Mouse (Mus musculus): Measurements from ENCODE around the gene Tnfaip6.
"Not testable (repeated sequence)": the region's sequence is repeated elsewhere in the genome, so short reads cannot be mapped to it uniquely, and the experiment has no call there.

Gene Tnfaip6

DNA sequence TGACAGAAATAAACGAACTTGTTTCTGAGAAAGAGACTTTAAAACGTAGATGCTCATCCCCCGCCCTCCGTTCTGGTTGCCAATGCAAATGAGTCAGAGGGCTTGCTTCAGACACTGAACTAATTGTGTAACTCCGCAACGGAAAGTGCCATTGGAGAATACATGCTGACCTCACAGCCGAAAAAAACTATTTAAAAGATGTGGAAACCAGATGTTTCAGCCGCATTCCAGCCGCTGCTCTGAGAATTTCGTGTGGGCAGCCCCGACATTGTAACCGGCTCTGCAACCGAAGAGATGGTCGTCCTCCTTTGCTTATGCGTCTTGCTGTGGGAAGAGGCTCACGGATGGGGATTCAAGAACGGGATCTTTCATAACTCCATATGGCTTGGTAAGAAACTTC lies at the start of gene Tnfaip6:
Gene Tnfaip6 (plus strand): TSS at position 128 of the 400 bp plus-strand sequence.
- no peak for DNase-seq

DNA sequence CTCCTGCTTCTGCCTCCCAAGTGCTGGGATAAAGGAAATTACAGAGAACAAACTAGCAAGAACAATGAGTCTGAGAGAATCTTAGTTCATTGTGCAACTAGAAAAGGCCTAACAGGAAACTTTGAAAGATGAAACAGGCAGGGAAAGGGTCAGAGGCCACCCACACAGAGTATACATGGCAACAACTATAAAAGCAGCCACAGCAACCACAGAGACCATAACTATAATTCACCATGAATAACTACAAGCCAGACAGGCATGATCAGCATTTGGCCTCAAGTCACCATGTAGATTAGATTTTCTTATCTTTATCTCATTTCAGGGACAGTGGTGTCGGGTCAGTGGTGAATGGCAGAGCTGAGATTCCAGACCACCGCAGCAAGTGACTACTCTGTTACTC lies 48.2 kb upstream of the Tnfaip6 start:
- no peak for DNase-seq

DNA sequence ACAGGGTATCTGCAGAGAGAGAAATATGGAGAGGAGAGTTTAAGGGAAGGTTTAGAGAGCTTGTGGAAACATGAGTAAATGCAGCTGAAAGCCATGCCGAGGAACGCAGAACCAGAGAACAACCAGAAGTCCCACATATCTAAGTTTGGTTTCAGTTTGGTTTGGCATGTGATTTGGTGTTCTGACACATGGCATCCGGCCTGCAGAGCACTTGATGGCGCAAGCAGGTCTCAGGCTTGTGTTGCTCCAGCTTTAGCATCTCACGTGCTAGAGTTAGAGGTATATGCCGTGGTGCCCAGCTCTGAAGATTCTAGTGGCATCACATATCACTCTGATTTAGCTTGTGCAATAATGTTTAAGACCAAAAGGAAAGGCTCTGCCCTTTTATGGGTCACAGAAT lies 46.4 kb upstream of the Tnfaip6 start:
- DNase-seq = no peak

DNA sequence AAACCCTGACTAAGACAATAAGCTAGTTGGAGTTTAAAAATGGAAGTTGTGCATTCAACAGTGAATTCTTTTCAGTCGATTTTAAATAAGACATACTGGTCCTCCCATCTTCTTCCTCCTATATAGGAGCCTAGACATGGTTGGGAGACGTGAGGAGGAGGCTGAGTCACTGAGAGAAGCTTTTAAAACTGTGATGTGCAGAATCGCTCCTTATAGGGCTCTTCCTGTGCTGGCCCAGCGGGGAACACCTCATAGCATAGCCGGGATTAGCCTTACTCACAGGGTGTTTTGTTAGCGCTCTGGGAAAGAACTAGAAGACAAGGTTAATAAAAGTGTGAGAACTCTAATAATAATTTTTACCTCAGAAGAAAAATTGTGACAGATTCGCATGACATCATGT lies 37.8 kb upstream of the Tnfaip6 start:
- no peak for DNase-seq

DNA sequence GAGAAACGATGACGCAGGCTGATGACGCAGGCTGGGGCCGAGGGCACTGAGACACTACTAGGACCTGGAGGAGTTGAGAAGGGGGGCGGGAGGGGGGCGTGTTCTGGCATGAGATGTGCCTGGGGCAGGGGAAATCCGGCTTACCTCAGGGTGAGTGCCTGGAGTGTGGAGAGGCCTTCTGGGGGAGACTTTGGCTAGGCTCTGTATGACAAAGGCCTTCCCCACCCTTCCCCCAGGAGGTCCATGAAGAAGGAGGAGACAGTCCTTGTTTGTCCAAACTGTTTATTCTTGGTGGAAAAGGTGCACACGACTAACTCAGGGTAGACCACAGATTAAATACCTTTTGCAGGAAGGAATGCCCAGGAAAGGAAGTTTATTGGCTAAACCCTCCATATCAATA lies 36.3 kb upstream of the Tnfaip6 start:
- no peak for DNase-seq

DNA sequence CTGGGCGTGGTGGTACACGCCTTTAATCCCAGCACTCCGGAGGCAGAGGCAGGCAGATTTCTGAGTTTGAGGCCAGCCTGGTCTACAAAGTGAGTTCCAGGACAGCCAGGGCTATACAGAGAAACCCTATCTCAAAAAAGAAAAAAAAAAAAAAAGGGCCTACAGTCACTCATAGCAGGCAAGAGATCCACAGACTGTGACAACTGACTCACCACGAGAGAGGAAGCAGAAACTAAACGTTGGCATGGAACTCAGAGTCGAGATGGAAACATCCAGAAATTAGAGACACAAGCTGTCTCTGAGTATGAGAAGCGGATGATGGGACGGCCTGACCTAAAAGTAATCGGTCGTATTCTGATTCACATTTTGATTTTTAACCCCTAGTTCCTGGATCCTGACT lies 35.5 kb upstream of the Tnfaip6 start:
- DNase-seq = not testable (repeated sequence)

DNA sequence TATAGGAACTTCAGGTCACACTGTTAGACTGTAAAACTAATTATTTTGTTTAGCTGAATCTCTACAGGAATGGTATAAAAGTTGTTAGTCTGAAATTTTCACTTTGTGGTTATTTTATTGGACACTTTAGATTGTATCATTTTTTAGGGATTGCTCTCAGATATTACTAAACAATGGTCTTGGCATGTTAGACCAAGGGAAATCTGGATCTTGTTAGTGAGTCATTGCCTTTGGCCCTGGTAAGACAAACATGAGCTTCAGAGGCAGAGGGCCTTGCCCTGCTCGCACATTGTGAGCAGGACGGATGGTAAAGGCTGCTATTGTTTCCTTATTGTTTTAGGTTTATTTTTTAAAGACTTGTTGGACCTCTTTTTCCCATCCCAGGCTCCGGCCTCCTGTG lies 31.4 kb upstream of the Tnfaip6 start:
- DNase-seq = no peak

DNA sequence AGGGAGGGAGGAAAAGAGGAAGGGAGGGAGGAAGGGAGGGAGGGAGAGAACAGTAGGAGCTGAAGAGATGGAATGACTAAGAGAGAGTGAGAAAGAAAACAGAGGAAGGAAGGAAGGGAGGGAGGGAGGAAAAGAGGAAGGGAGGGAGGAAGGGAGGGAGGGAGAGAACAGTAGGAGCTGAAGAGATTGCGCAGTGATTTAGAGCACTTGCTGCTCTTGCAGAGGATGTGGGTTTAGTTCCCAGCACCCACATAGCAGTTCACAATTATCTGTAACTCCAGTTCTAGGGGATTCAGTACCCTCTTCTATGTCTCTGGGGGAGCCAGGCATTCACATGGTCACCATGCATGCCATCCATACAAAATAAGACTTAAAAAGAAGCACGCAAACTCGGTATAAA lies 26.0 kb upstream of the Tnfaip6 start:
- DNase-seq = not testable (repeated sequence)

DNA sequence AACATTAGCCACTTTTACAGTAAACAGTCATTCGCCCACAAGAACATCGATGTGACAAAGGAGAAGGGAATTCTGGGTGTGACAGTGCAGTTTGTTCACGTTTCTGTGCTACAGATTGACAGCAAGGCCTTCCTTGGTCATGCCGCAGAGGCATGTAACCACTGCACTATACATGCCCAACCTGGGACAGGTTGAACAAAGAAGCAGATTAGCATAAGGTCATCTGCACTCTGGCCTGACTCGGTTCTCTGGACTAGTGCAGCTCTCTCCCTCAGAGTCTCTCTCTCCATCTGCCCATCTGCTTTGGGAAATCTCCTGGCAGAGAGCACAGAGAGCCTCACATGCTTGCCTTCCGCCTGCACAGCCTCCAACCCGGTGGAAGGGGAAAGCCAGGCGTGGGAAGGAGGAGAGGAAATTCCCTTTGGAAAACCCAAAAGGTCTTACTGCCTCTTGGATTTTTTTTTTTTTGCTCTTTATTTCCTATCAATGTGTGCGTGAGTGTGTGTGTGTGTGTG lies 24.4 kb upstream of the Tnfaip6 start:
- DNase-seq = no peak

DNA sequence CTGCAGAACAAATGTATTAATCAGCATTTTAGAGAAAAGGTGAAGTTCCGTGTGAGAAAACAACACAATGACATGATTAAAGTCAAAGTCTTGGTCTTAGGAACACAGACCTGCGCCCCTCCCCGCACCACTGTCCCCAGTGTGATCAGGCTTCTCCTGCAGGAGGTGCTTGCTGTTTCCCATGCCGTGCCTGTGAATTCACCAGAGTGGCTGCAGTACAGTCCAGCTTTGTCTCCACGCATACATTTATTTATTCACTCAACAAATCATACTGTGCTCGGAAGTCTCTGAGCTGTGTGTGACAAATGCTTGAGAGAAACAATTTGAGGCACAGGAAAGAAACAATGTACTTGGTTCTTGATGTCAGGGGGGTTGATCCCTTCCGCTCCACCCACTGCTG lies 21.4 kb upstream of the Tnfaip6 start:
- DNase-seq = no peak

DNA sequence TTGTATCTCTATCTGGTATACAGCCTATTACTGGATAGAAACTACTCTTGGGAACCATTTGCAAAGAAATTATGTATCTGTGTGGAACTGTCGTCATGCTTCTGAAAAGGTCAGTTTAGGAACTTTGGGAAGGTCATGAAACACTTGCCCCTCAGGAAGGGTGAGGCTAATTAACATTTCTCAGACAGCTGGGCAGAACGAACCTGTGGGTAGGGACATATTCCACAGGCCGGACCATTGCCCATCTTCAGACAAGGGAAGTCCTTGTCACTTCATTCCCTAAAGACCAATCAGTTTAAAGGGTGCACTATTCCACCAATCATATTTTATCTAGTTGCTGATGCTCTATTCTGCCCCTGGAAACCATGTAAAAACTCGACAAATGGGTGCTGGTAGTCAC lies 10.7 kb upstream of the Tnfaip6 start:
- no peak for DNase-seq

DNA sequence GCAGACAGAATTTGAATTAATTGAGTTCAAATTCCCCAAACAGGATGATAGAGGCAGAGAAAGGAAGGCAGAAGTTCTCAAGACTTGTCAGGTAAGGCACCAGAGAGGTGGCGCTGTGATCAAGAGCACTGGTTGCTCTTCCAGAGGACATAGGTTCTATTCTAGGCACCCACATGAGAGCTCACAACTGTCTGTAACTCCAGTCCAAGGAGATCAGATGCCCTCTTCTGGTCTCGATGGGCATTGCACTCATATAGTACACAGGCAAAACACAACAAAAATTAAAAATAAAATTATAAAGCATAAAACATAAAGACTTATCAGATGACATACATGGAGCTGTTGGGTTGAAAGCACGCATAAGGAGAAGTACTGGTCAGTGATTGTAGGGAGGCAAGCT lies 8.4 kb upstream of the Tnfaip6 start:
- peak; percentile 5 for DNase-seq

DNA sequence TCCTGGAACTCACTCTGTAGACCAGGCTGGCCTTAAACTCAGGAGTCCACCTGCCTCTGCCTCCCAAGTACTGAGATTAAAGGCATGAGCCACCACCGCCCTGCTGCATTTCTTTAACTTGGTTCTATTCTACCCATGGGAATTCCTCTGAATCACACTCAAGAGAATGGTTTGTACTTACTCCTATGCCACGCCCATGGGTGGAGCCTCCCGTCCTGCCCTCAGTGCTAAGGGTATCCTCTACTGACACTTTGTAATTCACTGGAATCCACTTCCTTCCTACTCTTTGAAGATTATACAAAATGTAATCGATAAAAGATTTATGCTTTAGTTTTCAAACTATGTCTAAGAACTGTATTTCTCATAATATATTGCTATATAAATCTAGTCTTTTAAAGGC lies 6.3 kb upstream of the Tnfaip6 start:
- no peak for DNase-seq

DNA sequence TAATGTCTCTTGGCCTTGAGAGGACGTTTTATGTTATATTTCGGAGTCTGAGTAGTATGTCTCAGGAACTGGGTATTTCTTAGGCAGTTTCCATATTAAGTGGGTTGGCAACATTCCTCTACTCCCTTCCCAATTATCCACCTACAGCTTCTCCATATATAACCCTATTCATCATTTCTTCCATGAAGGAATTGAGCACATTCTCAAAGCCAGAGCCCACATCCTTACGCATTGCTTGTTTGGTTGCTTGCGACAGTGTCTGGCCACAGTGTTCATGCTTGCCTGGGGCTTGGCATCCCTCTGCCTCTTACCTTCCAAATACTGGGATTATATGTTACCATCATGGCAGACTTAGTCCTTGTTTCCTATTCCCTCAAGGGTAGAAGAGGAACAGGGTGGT lies 3.2 kb upstream of the Tnfaip6 start:
- DNase-seq = no peak

DNA sequence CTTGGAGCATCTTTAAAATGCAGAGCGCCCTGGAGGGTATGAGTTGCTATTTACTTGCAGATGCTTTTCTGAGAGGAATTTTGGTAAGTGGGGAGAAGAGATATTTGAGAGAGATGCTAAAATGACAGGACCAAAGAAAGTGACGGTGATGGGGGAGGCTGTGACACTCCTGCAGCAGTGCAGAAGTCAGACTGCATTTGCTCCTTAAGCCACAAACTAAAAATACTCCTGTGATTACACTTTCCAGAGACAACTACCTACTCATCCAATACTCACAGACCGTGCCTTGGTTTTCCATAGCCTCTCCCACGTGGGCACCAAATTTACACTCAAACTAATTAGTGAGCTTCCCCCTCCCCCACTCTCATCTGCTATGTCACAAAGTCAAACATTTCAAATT lies 2.7 kb upstream of the Tnfaip6 start:
- DNase-seq = no peak

DNA sequence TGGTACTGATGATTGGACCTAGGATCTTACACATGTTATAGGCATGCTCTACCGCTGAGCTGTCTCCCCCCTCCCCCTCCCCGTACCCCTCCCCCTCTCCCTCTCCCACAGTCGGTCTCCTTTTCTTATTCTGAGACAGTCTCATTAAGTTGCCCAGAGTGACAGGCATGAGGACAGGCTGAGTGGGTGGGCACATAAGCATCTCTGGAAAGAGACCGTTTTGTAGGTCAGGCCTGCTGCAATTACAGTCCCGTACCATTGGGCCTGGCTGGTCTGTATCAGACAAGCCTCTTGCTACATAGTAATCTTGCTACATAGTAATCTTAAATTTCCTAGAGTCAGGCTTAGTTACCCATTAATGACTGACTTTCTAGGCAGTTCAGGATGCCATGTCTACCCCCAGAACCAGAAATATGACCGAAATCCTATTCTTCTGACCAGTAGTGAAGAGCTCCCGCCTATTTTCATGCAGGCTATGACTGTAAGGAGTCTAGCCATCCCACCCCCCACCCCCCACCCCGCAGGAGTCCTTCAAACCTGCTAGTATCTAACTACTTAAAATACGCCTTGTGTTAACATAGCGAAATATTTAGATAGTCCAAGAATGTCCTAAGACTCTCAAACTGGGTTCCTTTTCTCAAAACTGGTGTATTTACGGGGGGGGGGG lies 747 bp upstream of the Tnfaip6 start:
- DNase-seq = no peak

DNA sequence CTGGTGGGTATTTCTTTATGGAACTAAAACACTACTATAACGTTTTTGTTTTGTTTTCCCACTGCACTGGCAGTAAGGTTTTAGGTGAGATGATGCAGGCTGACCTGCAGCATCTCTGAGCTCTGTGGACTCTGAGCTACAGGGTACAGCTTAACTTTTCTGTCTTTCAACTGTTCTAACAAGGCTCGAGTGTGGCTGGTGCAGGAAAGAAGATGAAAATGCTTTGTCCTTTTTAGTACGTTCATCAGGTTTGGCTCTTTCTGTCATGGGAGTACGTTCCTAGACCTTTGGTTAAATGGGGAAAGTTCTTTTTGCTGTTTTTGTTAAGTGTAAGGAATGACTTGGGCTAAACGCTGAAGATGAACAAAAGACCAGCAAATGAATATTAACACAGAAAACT lies 749 bp downstream of the Tnfaip6 start:
- DNase-seq = no peak

DNA sequence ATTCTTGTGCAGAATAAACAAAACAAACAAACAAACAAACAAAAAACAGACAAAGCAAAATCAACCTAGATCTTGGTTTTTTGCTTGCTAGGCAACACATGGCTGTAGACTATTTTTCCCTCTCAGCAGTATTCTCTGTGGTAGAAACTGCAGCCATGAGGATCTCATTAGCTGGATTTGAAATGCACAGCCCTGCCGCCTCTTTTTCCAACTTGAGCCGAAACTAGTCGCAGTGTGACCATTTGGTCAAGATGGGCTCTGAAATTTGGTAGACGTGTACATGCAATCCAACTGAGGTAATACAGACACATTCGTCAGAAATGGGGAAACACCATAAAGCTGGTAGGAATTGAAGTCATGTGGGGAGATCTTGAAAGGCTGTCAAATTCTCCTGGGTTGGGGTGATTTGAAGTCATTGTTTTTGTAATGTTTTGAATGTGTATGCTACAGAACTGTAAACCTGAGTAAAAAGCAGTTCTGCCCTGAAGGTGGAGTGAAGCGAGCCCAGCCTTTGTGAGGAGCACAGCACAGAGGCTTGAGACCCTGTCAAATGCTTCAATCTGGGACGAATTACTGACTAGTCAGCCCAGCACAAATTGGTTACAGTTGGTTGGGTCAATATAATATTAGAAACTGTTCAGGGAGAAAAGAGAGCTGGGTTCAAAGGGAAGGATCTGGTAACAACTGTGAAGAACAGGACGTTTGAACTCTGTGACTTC lies 1.4 kb downstream of the Tnfaip6 start:
- no peak for DNase-seq

DNA sequence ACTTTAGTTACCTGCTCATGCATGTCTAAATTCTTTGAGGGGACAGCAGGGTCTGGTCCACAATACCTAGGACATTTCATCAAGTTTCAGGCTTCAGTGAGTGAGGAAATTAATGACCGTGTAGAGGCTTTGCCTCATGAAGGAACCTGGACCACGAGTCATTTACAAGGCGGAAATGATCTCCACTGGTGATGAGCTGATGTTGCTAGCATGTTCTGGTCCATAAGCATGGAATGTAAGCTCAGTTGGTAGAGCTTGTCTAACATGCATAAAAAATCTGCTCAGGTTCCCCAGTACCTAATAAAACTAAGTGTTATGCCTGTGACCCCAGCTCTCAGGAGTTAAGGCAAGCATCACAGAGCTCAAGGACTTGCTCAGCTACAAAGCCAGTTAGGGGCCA lies 4.3 kb downstream of the Tnfaip6 start:
- DNase-seq = no peak

DNA sequence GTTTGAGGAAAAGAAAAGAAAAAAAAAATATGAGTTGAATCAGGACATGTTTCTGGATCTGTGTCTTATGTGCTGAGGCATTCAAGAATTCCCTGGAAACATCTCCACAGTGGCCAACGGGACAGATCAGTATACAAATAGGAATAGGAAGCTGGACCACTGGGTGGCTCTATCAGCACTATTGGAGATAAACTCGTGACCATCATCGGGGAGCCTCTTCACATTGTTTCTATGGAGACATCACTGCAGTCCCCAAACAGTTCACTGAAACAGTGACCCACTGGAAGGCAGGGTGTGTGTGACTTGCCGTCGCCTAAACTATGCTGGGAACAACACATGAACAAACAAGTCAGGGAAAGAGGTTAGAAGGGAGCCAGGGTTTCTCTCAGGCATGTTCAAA lies 4.9 kb downstream of the Tnfaip6 start:
- DNase-seq = no peak

DNA sequence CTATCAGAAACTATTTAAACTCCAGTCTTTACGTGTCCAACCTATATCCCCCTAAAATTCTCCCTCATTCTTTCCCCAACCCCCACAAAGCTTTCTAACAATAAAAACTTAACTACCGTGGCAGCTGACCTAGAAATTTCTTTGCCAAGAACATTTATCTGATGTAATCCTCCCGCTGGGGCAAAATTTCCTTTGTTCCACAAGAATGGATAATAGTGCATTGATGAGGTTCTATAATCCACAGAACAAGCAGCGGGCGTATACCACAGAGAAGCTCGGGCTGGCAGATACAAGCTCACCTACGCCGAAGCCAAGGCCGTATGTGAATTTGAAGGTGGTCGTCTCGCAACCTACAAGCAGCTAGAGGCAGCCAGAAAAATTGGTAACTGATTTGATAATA lies 5.7 kb downstream of the Tnfaip6 start:
- DNase-seq = no peak

DNA sequence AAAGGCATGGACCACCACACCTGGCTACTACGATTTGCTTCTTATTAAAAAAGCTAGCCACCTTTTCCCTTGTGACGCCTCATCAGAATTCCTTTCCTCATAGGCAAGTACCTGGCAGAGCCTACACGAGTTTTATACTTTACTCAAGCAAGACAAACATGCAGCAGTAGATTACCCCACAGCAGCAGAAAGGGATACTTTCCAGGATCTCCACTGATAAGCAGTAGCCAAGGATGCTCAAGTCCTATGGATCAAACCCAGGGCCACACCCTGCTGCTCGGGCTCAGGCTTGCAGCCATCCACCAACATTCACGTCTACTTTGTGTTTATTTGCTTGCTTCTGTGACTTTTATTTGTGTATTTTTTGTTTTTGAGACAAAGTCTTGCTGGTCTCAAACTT lies 8.2 kb downstream of the Tnfaip6 start:
- no peak for DNase-seq

DNA sequence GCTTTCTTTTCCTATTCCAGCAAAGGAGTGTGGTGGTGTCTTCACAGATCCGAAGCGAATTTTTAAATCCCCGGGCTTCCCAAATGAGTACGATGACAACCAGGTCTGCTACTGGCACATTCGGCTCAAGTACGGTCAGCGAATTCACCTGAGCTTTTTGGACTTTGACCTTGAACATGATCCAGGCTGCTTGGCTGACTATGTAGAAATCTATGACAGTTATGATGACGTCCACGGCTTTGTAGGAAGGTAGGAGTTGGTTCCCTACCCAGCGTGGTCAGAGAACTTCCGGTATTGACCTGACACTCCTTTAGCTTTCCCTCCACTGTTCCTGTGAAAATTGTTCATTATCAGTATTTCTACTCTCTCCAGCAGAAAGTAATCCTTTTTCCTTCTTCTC lies 13.0 kb downstream of the Tnfaip6 start:
- no peak for DNase-seq

DNA sequence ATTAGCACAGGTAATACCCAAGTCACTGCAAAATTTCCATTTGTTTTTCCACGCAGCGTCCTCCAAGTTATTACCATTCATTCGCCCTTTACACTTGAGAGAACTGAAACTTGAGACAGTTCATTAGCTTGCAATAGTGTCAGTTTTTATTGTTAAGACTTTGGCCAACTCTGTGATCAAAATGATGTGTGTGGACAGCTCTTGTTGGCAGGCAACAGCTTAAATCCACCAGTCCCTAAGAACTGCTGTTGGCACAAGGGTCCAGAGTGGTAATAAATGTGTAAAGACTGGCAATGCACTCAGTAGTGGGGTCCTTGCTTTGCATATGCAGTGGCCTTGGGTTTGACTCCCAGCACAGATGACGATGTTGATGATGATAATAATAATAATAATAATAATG lies 14.5 kb downstream of the Tnfaip6 start:
- DNase-seq = no peak

DNA sequence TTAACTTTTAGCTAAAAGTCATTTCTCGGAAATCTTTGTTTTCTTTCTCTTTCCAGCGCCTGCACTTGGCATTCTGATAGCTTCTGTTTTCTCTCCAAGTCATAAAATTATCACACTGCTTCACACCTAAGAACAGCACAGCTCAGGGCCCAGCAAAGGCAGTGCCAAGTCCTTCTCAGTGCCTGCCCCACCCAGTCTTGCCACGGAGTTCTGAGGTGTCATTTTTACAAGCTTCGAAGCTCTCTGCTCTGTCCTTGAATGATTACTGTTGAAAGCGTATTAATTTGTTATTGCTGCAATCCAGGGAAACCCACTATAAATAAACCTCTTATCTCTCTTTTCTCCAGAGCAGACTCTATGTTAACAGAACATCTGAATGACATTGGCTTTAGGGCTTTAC lies 15.7 kb downstream of the Tnfaip6 start:
- DNase-seq = no peak
